7 mouse cellular contexts compared by ENCODE assay signal in genomic region chr8:85492940-85493931, GRCm38 (mm10). TPM values are rescaled to one million over a fixed set of nuclear protein-coding genes. Genes with fewer than 3 reads are reported as not detected.
DNase-seq lines count a peak whose midpoint lies in the region; ATAC-seq and TF ChIP-seq lines count a peak whose summit lies in the region.

No protein-coding gene starts in this region.

- no peak overlapping the region for H3K27ac ChIP-seq in spleen, adult 2 months (ENCODE audit: insufficient read depth, low read length)
- no peak overlapping the region for H3K27ac ChIP-seq in heart, embryonic 15.5 days
- H3K27ac ChIP-seq in midbrain, embryonic 12.5 days (replicated peaks), result peak overlapping the region; percentile 58; the same call in 1 of the 2 replicates

- 12% methylated on average over 49 of the region's 49 CpGs for WGBS in spleen, adult 2 months
- WGBS in heart, embryonic 15.5 days, result 8% methylated on average over 48 of the region's 49 CpGs
- 7% methylated on average over 46 of the region's 49 CpGs for WGBS in midbrain, embryonic 12.5 days

- peak; percentile 20; the same call in 1 of the 2 replicates for ATAC-seq in heart, embryonic 15.5 days (replicated peaks; ENCODE audit: insufficient number of reproducible peaks, insufficient read depth, low FRiP score, low read depth)
- no peak; the same call in 1 of the 2 replicates for ATAC-seq in midbrain, embryonic 12.5 days (ENCODE audit: low FRiP score, low read depth)

- peak overlapping the region; percentile 59 for H3K9ac ChIP-seq in heart, embryonic 15.5 days
- peak overlapping the region; percentile 84 for H3K9ac ChIP-seq in midbrain, embryonic 12.5 days (replicated peaks)

- H3K4me1 ChIP-seq in spleen, adult 2 months (ENCODE audit: control insufficient read depth, insufficient read depth, insufficient read length), result peaks cover 6% of the 10 kb centered on the region
- peaks cover 11% of the 10 kb centered on the region for H3K4me1 ChIP-seq in heart, embryonic 15.5 days (replicated peaks)
- peaks cover 17% of the 10 kb centered on the region for H3K4me1 ChIP-seq in midbrain, embryonic 12.5 days

- H3K36me3 ChIP-seq in spleen, adult 2 months (ENCODE audit: control insufficient read depth, insufficient read depth, low read length), result no peaks in the 10 kb centered on the region
- H3K36me3 ChIP-seq in heart, embryonic 15.5 days, result no peaks in the 10 kb centered on the region
- H3K36me3 ChIP-seq in midbrain, embryonic 12.5 days, result no peaks in the 10 kb centered on the region

- H3K4me2 ChIP-seq in heart, embryonic 15.5 days, result peak overlapping the region; percentile 97
- H3K4me2 ChIP-seq in midbrain, embryonic 12.5 days (replicated peaks), result peak overlapping the region; percentile 98

- no peak for DNase-seq in spleen, adult 2 months (ENCODE audit: low read depth in 1 of 2, low spot score in 2 of 2)
- no peak for DNase-seq in spleen, adult 18-20 months
- DNase-seq in cerebellum, postnatal 10 days, result peak; percentile 60 to 71
- peak; percentile 65 to 70 for DNase-seq in layer of hippocampus, postnatal 10 days (ENCODE audit: low spot score in 2 of 2)
- DNase-seq in testis, postnatal 14 days (ENCODE audit: low spot score), result peak; percentile 36

- TF ChIP-seq CTCF in spleen, adult 2 months (IDR thresholded peaks at IDR 0.05; ENCODE audit: extremely low read depth, insufficient read depth, insufficient read length, insufficient replicate concordance), result no peak

- no peak for TF ChIP-seq POLR2A in spleen, adult 2 months (IDR thresholded peaks at IDR 0.05; ENCODE audit: low read depth, low read length)

- H3K4me3 ChIP-seq in spleen, adult 2 months (ENCODE audit: extremely low read depth, insufficient read depth, insufficient read length), result peak overlapping the region; percentile 87
- H3K4me3 ChIP-seq in heart, embryonic 15.5 days, result peak overlapping the region; percentile 78
- peak overlapping the region; percentile 83 for H3K4me3 ChIP-seq in midbrain, embryonic 12.5 days

- no peaks in the 10 kb centered on the region for H3K27me3 ChIP-seq in spleen, adult 2 months (ENCODE audit: control insufficient read depth, insufficient read depth, low read length)
- no peaks in the 10 kb centered on the region for H3K27me3 ChIP-seq in heart, embryonic 15.5 days
- peaks cover 7% of the 10 kb centered on the region; the same call in 1 of the 2 replicates for H3K27me3 ChIP-seq in midbrain, embryonic 12.5 days

- H3K9me3 ChIP-seq in heart, embryonic 15.5 days (replicated peaks), result no peaks in the 10 kb centered on the region
- H3K9me3 ChIP-seq in midbrain, embryonic 12.5 days, result no peaks in the 10 kb centered on the region

RNA-seq across cellular contexts. Expression of gene Gpt2, which starts 0.9 kb away (rescaled TPM):
- 1.4 and 1.5 TPM in 2 replicates for polyA plus RNA-seq in spleen, adult 2 months (2012; rRNA removed)
- polyA plus RNA-seq in heart, embryonic 15.5 days (2015; fragmentation: Nextera tagmentation; extraction: Ambion mirVana), result 5.5 and 8.3 TPM in 2 replicates
- 10 to 100 TPM; 51.9 to 58.7 TPM for total RNA-seq in layer of hippocampus, postnatal 10 days (2021)
- polyA plus RNA-seq in midbrain, embryonic 12.5 days (2016; fragmentation: Nextera tagmentation; extraction: Ambion mirVana), result 30.3 and 32.4 TPM in 2 replicates

Comparison
In these comparisons a context has a peak if more than half of its experiments do, and no peak if none do; other contexts are left out.
1. DNase-seq: peak in cerebellum, postnatal 10 days (2 of 2), layer of hippocampus, postnatal 10 days (2 of 2) and testis, postnatal 14 days (single experiment); none in spleen, adult 2 months (0 of 2) and spleen, adult 18-20 months (0 of 2).
2. Peak in every context shown above with its lines, with median percentiles within 50 percentile points of each other: H3K4me3 ChIP-seq.